Mouse (Mus musculus): ENCODE measurements at regions not wholly inside any gene's neighbourhood (a gene's known extent, or its start where the extent isn't known, plus 50 kb on each side); places are given as distances from the start of the nearest gene placed in this dataset.

GRCm38 (mm10) chr10:9092237-9092885 lies 206.5 kb upstream of the Sash1 start:
- DNase-seq (ENCODE audit: extremely low spot score in 1 of 2, low spot score in 1 of 2) = peak in 1 of 2 experiments; percentile 27

GRCm38 (mm10) chr10:9090961-9091360 lies 205.1 kb upstream of the Sash1 start:
- DNase-seq (ENCODE audit: extremely low spot score in 1 of 2, low spot score in 1 of 2) = no peak

- no peak for DNase-seq (ENCODE audit: extremely low spot score in 1 of 2, low spot score in 1 of 2)
Measured at GRCm38 (mm10) chr10:9087871-9088270, 202.0 kb upstream of the Sash1 start.

GRCm38 (mm10) chr10:9087171-9087570 lies 201.3 kb upstream of the Sash1 start:
- no peak for DNase-seq (ENCODE audit: extremely low spot score in 1 of 2, low spot score in 1 of 2)

GRCm38 (mm10) chr10:9086666-9087065 lies 200.8 kb upstream of the Sash1 start:
- DNase-seq (ENCODE audit: extremely low spot score in 1 of 2, low spot score in 1 of 2) = no peak

- DNase-seq (ENCODE audit: extremely low spot score in 1 of 2, low spot score in 1 of 2) = no peak
Measured at GRCm38 (mm10) chr10:9085441-9085840, 199.6 kb upstream of the Sash1 start.

- no peak for DNase-seq (ENCODE audit: extremely low spot score in 1 of 2, low spot score in 1 of 2)
Measured at GRCm38 (mm10) chr10:9074916-9075315, 189.0 kb upstream of the Sash1 start.

GRCm38 (mm10) chr10:9071630-9072029 lies 185.8 kb upstream of the Sash1 start:
- DNase-seq (ENCODE audit: extremely low spot score in 1 of 2, low spot score in 1 of 2) = peak in 1 of 2 experiments; percentile 63

- DNase-seq (ENCODE audit: extremely low spot score in 1 of 2, low spot score in 1 of 2) = no peak
Measured at GRCm38 (mm10) chr10:9069608-9070190, 183.8 kb upstream of the Sash1 start.

- no peak for DNase-seq (ENCODE audit: extremely low spot score in 1 of 2, low spot score in 1 of 2)
Measured at GRCm38 (mm10) chr10:9066566-9066965, 180.7 kb upstream of the Sash1 start.

- DNase-seq (ENCODE audit: extremely low spot score in 1 of 2, low spot score in 1 of 2) = no peak
Measured at GRCm38 (mm10) chr10:9061979-9062378, 176.1 kb upstream of the Sash1 start.

- peak in 1 of 2 experiments; percentile 13 for DNase-seq (ENCODE audit: extremely low spot score in 1 of 2, low spot score in 1 of 2)
Measured at GRCm38 (mm10) chr10:9055274-9055673, 169.4 kb upstream of the Sash1 start.

GRCm38 (mm10) chr10:9053371-9053770 lies 167.5 kb upstream of the Sash1 start:
- DNase-seq (ENCODE audit: extremely low spot score in 1 of 2, low spot score in 1 of 2) = no peak

GRCm38 (mm10) chr10:9047341-9047740 lies 161.5 kb upstream of the Sash1 start:
- DNase-seq (ENCODE audit: extremely low spot score in 1 of 2, low spot score in 1 of 2) = no peak

GRCm38 (mm10) chr10:9044746-9045370 lies 159.0 kb upstream of the Sash1 start:
- no peak for DNase-seq (ENCODE audit: extremely low spot score in 1 of 2, low spot score in 1 of 2)

- no peak for DNase-seq (ENCODE audit: extremely low spot score in 1 of 2, low spot score in 1 of 2)
Measured at GRCm38 (mm10) chr10:9043507-9043906, 157.6 kb upstream of the Sash1 start.

- DNase-seq (ENCODE audit: extremely low spot score in 1 of 2, low spot score in 1 of 2) = no peak
Measured at GRCm38 (mm10) chr10:9030486-9030885, 144.6 kb upstream of the Sash1 start.

GRCm38 (mm10) chr10:9029506-9029905 lies 143.6 kb upstream of the Sash1 start:
- no peak for DNase-seq (ENCODE audit: extremely low spot score in 1 of 2, low spot score in 1 of 2)

- DNase-seq (ENCODE audit: extremely low spot score in 1 of 2, low spot score in 1 of 2) = no peak
Measured at GRCm38 (mm10) chr10:9027070-9027807, 141.4 kb upstream of the Sash1 start.

- DNase-seq (ENCODE audit: extremely low spot score in 1 of 2, low spot score in 1 of 2) = no peak
Measured at GRCm38 (mm10) chr10:9014810-9015505, 129.1 kb upstream of the Sash1 start.

GRCm38 (mm10) chr10:9013549-9013925 lies 127.7 kb upstream of the Sash1 start:
- DNase-seq (ENCODE audit: extremely low spot score in 1 of 2, low spot score in 1 of 2) = no peak
